Mouse (Mus musculus): ENCODE data around the gene Lamc2. TPM values are rescaled to one million over a fixed set of nuclear protein-coding genes. Genes with fewer than 3 reads are reported as not detected.

Gene Lamc2
- total RNA-seq, 2 experiments from 2014 or later, result 7.4 to 8.7 TPM

- intact Hi-C loops (cut with DNase I), result no loop called here
- DNase-seq (ENCODE audit: low spot score in 2 of 2), result no peak
Observed at GRCm38 (mm10) chr1:153075087-153075736, 111.0 kb downstream of the Lamc2 start.

GRCm38 (mm10) chr1:153073441-153073840 lies 112.8 kb downstream of the Lamc2 start:
- intact Hi-C loops (cut with DNase I), result no loop called here

More at GRCm38 (mm10) chr1:153073441-153073840, 112.8 kb downstream of the Lamc2 start:
- DNase-seq (ENCODE audit: low spot score in 2 of 2), result no peak

Other genes with a start within 250 kb of the Lamc2 start
- gene Nmnat2, start 231.5 kb downstream of the Lamc2 start, total RNA-seq (2021), result 100 to 1,000 TPM; 153 to 155 TPM
- gene Lamc1, start 146.3 kb upstream of the Lamc2 start, total RNA-seq (2021), result 10 to 100 TPM; 23.2 to 29.4 TPM
- 1 to 10 TPM; 1.6 to 3.0 TPM for gene Shcbp1l, start 238.7 kb upstream of the Lamc2 start, total RNA-seq (2021)